Mouse (Mus musculus): ENCODE measurements around the gene Tns2.

Tns2 gene

DNA sequence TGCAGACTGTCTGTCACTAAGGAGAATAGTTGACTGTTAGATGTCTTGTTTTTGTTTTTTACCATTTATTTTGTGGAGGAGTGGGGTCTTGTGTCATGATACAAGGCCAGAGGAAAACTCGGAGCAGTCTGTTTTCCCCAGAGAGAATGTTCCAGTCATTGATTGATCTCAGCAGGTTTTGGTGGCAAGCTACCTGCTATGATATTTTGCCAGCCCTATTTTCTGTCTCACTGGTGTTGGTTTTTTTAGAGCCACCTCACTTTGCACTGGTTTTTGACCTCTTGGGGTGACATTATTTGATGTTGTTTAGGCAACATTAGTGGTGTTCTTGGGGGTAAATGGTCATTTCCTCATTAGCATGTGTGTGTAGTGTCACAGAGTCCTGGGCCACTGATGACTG is 8.5 kb upstream of the Tns2 start:
- no peak for DNase-seq (ENCODE audit: low spot score in 2 of 2)

DNA sequence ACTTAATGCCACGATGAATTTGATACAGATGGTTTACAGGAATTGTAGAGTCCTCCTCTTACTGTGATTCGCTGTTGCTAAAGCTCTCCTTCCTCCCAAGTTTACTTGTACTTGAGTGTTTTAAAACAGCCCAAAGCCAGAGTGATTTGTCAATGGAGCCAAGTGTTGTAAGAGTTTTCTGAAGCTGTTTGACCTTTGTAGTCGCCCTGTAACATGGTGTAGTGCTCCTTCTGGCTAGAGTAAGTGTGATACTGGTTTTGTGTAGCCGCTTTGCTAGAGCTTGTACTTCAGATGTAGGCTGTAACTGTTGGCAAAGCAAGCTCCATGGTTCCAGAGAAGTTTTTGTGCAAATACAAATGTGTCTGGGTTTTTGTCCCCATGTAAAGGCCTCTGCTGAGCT is 8.0 kb upstream of the Tns2 start:
- DNase-seq (ENCODE audit: low spot score in 2 of 2): no peak

DNA sequence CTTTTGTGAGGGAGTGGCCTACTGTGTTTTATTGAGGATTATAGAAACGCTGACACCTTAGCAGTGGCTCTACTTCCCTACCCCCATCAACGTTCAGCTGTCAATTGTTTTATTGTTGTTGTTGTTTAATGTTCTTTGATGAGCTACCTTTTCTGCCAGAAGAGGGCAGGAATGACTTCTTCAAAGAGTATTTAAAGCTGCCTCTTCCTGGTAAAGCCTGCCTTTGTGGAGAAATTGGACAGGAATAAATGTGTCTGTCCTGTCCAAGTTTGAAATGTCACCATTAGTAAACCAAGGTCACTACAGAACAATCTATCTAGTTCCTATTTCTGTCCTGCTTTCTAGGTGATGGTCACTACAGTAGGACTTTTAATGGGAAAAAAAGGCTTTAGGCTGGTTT is 6.1 kb upstream of the Tns2 start:
- no peak for DNase-seq (ENCODE audit: low spot score in 2 of 2)

DNA sequence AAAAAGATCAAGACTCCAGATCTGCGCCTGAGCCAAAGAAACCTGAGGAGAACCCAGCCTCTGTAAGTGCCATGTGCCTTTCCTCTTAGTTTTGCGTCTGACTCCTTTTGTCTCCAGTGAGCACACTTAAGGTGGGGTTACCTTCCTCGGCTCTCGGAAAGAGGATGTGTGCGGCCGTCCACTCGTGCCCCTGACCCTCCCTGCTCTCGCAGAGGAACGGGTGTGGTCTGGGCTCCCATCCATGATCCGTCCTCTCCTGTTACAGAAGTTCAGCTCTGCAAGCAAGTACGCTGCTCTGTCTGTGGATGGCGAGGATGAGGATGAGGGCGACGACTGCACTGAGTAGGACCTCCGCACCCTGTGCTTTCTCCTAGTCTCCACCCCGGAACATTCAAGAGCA is 5.2 kb upstream of the Tns2 start:
- no peak for DNase-seq (ENCODE audit: low spot score in 2 of 2)

DNA sequence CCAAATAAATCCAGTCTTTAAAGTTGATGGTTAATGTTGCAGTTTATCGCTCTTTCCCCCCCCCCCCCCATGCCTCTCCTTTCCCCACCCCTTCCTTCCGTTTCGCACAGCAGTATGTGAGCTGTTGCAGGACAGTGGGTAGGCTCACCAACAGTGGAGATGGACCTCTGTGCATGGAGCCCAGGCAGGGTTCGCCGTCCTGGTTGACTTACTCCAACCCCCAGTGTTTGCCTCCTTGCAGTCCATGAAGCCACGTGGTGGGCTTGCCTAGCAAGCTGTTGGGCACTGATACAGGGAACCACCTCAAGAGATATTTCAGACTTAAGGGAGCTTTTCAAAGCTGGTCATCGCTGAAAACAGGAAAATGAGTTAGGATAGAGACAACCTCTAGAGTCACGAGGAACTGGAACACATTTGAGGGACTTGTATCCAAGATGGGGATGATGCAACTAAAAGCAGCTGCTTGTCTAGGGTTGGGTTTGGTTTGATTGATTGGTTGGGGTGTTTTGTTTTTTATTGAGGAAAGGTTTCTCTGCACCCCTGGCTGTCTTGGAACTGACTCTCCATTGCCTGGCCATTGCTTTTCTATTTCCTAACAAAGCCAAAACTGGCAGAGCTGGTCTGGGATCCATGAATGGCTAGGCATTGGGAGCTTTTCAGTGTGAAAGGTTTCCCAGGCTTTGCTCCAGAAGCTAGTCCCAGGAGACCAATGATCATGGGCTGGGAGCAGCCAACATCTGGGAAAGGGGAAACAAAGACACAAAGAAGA is 2.9 kb upstream of the Tns2 start:
- no peak for DNase-seq (ENCODE audit: low spot score in 2 of 2)

DNA sequence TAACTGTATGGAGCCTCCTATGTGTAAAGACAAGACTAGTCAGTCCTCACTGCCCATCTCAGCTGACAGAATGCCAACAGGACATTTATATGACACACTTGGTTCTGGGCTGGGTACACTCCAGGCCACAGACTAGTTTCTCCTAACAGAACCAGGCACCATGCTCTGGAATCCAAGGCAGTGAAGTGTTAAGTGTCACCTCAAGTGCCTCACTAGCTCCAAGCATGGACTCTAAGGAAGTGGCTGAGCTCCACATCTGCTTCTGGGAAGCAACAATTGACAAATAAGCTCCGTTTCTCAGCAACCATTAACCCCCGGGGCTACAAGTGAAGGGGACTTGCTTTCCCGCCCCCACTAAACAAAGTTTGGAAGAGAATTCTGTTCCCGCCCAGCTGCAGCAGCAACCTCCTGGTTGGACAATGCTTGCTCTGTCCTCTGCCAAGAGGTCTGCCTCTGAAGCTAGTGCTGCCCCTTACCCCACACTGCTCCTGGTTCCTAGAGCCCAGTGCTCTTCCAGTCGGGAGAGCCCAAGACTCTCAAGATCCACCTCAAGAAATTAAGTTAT is 2.1 kb upstream of the Tns2 start:
- DNase-seq (ENCODE audit: low spot score in 2 of 2): no peak

DNA sequence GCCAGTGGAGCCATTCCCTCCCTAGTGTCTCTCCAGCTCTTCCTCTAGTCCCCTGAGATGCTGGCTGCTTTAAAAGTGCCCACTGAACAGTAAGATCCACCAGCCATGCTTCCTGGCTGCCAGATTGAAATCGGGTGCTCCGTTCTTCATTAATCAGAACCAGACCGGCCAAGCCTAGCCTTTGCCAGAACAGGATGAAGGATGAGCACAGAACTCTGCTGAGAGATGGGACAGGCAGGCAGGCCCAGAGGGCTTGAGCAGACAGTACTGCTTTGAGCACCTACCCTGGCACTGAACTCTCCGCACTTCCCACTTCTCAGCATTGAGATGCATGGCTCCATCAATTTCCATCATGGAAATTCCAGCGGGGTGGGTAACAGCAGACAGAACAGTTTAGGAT is 953 bp upstream of the Tns2 start:
- DNase-seq (ENCODE audit: low spot score in 2 of 2): no peak

DNA sequence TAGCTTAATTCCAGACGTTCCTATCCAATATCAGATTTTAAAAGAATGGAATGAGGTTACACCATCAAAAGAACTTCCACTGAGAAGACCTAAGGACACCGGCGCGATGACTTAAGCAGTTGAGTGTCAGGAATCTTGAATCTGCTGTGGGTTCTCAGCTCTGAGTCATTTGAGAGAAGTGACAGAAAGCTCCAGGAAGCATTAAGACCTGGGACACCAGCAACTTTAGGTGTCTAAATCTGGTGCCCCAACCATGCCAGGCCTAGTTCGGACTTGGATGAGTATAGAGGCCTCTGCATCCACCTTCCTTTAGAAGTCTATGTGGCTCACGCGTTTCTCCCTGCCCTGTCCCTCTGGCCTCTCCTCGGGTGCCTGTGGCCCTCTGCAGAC is 447 bp upstream of the Tns2 start:
- no peak for DNase-seq (ENCODE audit: low spot score in 2 of 2)

DNA sequence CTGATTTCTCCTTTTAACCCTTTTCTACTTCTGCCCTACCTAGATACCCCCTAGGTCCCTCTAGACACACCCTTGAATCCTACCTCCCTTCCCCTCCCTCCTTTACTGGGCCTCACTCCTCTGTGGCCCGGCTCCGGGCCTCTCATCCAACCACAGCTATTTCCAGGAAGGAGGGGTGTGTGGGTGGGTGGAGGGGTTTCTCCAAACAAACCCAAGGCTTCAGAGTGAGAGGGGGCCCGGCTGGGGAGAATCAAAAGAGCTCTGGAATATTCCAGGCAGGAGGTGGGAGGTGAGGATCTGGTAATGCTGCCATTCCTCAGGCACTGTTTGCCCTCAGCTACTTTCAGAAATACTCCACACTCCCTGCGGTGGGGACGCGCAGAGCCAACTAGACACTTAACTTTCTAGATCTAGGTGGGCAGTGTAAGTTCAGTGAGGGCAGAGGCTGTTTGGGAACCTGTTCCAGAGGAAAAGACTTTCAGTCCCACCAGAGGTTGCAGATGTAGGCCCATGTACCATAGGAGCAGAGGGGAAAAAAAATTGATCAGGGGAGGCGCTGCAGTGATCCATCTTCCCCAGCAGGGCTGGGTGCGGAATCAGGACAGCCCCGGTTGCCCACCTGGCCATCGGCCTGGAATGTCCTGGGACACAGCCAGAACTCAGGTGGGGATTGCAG is 921 bp downstream of the Tns2 start:
- no peak for DNase-seq (ENCODE audit: low spot score in 2 of 2)

DNA sequence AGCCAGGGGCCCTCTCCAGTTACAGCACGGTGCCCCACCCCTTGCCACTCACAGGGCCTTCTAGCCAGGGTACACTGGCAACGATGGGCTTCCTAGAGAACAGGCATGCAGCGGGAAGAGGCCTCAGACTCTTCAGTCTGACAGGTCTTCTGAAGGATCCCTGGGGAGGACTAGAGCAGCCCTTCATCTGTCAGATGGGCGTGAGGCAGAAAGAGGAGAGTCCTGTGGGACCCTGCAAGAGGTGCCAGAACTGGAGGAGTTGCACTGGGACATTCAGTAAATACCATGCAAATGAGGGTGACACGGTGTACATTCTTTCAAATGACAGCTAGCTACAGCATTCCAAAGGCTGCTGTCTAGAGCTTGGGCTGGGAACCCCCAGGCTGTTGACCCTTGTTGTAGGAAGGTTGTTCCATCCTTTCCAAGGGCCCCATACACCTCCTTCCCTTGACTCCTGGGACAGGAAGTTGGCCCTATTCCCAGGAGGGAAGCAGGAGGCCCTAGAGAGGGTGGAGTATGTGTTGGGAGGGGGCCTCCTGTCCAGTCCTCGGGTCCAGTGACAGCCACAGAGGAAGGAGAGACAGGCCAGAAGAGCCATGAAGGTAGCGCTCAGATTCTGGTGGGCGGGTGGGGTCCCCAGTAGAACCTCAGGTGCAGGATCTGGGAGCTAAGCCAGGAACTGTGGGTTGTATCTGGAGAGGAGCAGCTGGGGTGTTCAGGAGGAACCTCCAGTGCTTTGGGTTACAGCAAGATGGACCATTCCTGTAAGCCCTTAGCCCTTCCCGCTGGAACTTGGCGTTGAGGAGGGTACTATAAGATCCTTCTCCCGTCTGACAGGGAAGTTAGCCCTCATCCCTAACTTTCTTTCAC is 1.7 kb downstream of the Tns2 start:
- DNase-seq (ENCODE audit: low spot score in 2 of 2): no peak

DNA sequence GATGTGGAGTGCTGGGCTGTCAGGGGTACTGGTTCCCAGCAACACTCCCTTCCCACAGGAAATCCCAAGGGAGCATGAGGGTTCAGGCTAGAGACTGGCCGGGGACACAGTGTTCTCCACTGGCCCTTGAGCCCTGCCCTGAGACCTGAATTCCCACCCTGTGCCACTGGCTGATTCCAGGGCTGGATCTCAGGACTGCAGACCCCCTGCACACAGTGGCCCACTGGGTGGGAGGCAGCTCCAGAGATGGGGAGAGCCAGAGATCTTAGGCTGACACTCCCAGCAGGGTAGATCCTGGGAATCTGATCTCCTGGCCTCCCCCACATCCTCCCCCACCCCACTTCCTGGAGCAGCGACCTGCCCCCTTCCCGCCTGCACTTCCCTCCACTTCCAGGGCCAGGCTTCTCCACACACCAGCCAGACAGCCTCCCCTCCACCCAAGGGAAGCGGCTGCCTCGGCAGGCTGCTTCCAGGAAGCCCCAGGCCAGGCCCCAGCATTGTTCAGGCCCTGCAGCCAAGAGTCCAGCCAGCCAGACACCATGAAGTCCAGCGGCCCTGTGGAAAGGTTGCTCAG is 2.4 kb downstream of the Tns2 start:
- no peak for DNase-seq (ENCODE audit: low spot score in 2 of 2)

DNA sequence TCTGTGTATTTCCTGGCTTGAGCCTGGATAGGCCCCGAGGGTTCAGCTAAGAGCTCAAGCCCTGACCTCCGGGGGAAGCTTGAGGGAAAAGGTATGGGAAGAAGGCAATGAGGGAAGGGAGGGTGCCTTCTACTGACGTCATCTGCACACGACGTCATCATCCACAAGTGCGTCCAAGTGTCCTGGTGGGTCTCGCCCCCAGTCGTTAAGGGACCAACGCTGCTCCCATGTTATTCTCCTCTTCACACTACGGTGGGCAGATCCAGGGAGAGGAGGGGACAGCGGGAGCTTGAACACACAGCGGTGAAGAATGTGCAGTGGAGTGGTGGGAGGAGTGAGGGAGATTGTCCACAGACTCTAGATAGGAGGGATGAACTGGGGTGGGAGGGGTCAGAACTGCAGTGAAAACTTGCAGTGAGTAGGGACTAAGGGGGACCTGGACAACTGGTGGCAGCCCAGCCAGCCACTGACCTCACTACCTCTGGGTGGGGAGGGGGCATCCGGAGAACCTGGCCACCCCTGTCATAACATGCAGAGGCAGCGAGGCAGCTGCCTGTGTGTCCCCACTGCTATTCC is 3.2 kb downstream of the Tns2 start:
- no peak for DNase-seq (ENCODE audit: low spot score in 2 of 2)

DNA sequence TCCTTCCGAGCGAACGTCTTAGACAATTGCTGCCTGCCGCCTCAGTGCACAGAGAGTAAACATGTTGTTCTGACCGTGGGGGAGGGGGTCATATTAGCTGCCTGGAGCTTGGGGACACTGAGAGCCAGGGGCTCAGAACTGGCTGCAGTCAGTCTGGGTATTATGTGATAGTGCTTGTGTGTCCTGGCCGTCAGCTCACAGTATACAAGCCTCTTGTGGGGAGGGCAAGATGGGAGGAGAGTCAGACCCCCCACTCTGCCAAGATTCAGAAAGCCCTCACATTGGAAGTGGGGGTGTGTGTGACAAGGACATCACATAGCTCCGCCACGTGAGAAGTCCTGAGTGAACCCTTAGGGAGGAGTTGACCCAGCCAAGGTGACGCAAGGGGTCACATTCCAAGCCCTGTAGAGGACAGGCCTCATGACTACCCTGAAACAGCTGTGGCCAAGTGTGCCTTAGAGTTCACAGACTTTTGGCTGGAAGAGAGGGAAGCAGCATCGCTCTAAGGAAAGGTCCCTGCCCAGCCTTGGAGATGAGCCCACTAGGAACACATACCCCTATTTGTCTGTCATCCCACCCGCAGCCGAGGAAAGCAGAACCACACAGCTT is 3.8 kb downstream of the Tns2 start:
- DNase-seq (ENCODE audit: low spot score in 2 of 2): no peak

DNA sequence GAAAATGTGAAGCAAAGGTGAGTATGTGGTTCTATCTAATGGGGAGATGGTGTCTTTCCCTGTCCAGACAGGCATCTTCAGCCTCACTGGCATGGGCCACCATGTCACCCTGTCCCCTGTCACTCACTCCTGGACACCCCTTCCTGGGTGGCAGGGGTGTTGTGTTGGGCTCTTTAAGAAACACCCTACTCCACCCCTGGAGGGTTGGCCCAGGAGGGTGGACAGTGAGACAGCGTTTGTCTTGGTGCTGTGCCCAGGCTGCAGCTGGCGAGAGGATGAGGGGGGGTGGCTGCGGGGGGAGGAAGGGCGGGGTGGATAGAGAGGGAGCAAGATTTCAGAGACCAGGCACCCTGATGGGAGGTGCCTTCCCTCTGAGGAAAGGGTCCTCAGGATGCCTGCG is 5.1 kb downstream of the Tns2 start:
- DNase-seq (ENCODE audit: low spot score in 2 of 2): no peak

DNA sequence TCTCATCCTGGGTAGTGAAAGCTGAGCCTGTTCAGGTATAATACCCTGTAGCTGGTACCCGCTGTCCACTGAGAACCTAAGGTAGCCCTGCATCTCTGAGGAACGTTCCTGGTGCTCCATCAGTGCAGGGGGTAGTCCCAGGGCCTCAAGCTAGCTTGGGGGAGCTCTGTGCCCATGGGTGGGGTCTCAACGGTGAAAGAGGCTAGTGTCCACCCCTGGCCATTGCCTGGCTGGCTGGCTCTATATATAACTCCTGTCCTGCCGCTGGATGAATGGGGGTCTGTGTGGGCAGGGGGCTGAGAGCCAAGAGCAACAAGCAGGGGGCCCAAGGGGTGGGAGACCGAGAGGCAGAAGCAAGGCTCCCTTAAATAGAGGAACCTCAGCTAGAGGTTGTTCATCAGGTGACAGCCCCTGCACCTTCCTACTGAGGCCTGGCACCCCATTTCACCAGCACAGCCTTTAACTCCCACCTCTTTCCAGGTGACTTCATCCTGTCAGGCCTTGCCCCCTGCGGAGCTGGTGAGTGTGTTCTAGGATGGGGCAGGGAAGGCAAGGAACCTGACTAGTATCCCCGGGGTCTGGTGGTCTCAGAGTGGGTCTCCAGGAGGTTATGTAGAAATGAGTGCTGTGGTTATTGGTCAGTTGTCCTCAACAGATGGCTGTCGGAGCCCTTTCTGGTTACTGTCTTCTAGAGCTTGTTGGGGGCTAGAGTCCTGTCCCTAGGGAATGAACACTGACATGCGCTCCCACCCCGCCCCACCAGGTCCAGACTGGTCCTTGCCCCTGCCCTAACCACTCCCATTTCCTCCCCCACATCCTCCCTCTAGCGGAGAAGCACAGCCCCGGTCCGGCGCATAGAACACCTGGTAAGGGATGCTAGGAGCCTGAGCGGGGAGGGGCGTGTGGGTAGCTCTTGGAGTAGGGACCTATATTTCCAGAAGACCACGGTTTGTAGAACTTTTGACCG is 5.8 kb downstream of the Tns2 start:
- DNase-seq (ENCODE audit: low spot score in 2 of 2): no peak

DNA sequence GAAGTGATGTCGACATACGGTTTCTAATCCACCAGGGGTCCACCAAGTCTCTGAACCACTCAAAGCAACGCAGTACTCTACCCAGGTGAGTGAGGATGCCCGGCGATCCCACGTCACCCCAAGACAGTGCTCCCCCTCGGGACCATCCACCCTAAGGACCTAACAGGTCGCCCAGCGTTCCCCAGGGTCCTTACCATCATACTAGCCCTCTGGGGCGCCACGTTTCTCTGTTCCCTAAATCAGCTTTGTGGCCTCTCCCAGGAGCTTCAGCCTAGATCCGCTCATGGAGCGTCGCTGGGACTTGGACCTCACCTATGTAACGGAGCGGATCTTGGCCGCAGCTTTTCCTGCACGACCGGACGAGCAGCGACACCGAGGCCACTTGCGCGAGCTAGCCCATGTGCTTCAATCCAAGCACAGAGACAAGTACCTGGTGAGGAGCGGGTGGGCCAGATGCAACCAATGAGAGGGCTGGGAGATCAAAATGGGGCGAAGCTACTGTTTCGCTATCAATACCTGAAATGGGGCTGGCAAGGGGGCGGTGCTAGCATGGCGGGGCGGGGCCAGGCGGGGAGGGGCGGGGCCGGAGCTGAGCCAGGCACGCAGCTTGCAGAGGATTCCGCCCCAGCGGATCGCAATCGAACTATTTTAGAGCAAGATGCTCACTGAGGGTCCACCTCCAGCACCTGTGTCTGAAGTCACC is 6.7 kb downstream of the Tns2 start:
- no peak for DNase-seq (ENCODE audit: low spot score in 2 of 2)

DNA sequence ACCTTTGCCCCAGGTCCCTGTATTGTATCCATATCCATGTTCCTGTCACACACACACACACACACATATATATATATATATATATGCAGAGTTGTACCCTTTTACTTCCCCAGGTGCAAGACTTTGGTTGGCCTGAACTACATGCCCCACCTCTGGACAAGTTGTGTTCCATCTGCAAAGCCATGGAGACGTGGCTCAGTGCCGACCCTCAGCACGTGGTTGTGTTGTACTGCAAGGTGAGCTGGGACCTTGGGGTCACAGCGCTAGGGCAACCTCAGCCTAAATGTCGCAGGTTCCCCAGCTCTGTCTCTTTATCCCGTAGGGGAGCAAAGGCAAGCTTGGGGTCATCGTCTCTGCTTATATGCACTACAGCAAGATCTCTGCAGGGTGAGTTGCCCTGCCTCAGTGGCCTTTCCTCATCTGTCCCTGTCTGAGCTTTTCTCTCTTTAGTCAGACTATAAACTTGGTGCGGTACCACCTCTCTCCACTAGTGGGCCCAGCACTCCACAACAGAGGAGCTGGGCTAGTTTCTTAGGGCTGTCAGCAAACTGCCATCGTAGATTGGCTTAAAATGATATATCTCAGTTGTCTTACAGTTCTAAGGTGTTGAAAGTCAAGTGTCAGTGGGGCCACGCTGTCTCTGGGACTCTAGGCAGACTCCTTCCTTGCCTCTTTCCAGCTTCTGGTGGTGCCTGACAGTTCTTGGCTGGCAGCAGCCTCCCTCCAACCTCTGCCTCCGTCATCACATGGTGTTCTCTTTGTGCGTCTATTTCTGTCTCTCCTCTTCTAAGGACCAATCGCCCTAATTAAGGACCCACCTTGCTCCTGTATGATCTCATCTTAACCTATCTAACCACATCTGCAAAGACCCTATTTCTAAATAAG is 7.7 kb downstream of the Tns2 start:
- no peak for DNase-seq (ENCODE audit: low spot score in 2 of 2)

Measured in right cerebral cortex, postnatal 36 days (tissue).